In genomic region chr9:16028394-16028911, GRCm38 (mm10) we compare ENCODE assay signal across 9 mouse cellular contexts.
DNase-seq lines count a peak whose midpoint lies in the region; ATAC-seq and TF ChIP-seq lines count a peak whose summit lies in the region.
"Had no signal": no experiment of that assay in that cellular context is flagged by ENCODE, and none has a peak within 500 bp of the region (broad histone marks: within the 10 kb centered on the region; RNA-seq: fewer than 3 reads in every experiment).

No protein-coding gene starts in this region.

- no peak overlapping the region for H3K4me2 ChIP-seq in embryonic facial prominence, embryonic 12.5 days (replicated peaks)
- H3K4me2 ChIP-seq in liver, embryonic 12.5 days: no peak overlapping the region
- no peak overlapping the region for H3K4me2 ChIP-seq in lung, postnatal 0 days (replicated peaks; ENCODE audit: low read depth, low read length)

- intact Hi-C loops in left cerebral cortex, postnatal 4 days (cut with DNase I): loop anchor here (10.0 kb wide), 1 partner anchor 466 kb away; no protein-coding TSS in a partner anchor

- no peaks in the 10 kb centered on the region for H3K36me3 ChIP-seq in embryonic facial prominence, embryonic 12.5 days
- no peaks in the 10 kb centered on the region for H3K36me3 ChIP-seq in embryonic facial prominence, embryonic 10.5 days (replicated peaks)
- no peaks in the 10 kb centered on the region for H3K36me3 ChIP-seq in liver, embryonic 12.5 days
- H3K36me3 ChIP-seq in lung, postnatal 0 days (ENCODE audit: insufficient read depth, low read length): no peaks in the 10 kb centered on the region

- ATAC-seq in embryonic facial prominence, embryonic 12.5 days (ENCODE audit: insufficient number of reproducible peaks, insufficient read depth, low FRiP score, low TSS enrichment): no peak
- no peak for ATAC-seq in liver, embryonic 12.5 days
- ATAC-seq in lung, postnatal 0 days: no peak

- H3K27me3 ChIP-seq in embryonic facial prominence, embryonic 12.5 days: no peaks in the 10 kb centered on the region
- H3K27me3 ChIP-seq in embryonic facial prominence, embryonic 10.5 days (replicated peaks; ENCODE audit: low read depth, poor library complexity, severe bottlenecking): no peaks in the 10 kb centered on the region
- no peaks in the 10 kb centered on the region for H3K27me3 ChIP-seq in liver, embryonic 12.5 days (replicated peaks)
- H3K27me3 ChIP-seq in lung, postnatal 0 days (replicated peaks; ENCODE audit: insufficient read depth, low read length): no peaks in the 10 kb centered on the region

- H3K9me3 ChIP-seq in embryonic facial prominence, embryonic 12.5 days: no peaks in the 10 kb centered on the region
- no peaks in the 10 kb centered on the region for H3K9me3 ChIP-seq in embryonic facial prominence, embryonic 10.5 days
- H3K9me3 ChIP-seq in liver, embryonic 12.5 days (replicated peaks): no peaks in the 10 kb centered on the region
- H3K9me3 ChIP-seq in lung, postnatal 0 days (ENCODE audit: low read length): no peaks in the 10 kb centered on the region

- no peak for DNase-seq in embryonic facial prominence, embryonic 10.5 days (ENCODE audit: low spot score)
- DNase-seq in urinary bladder, postnatal 14 days (ENCODE audit: low spot score): peak; percentile 24
- no peak for DNase-seq in urinary bladder, postnatal 10 days (ENCODE audit: low spot score)
- peak; percentile 27 for DNase-seq in left cerebral cortex, postnatal 4 days
- DNase-seq in spleen, adult 18-20 months: no peak
- no peak for DNase-seq in lung, postnatal 0 days (ENCODE audit: low spot score)
- DNase-seq: adrenal gland, adult 2 months had no signal

- peak overlapping the region; percentile 12; the same call in 1 of the 2 replicates for H3K27ac ChIP-seq in embryonic facial prominence, embryonic 12.5 days
- H3K27ac ChIP-seq in embryonic facial prominence, embryonic 10.5 days (replicated peaks): no peak overlapping the region
- H3K27ac ChIP-seq in liver, embryonic 12.5 days: no peak overlapping the region
- H3K27ac ChIP-seq in lung, postnatal 0 days (ENCODE audit: low read length): no peak overlapping the region

- 0 out of 2 replicates have a peak, but pooled peaks cover 4% of the 10 kb centered on the region for H3K4me1 ChIP-seq in embryonic facial prominence, embryonic 12.5 days
- peaks cover 4% of the 10 kb centered on the region; the same call in 1 of the 2 replicates for H3K4me1 ChIP-seq in embryonic facial prominence, embryonic 10.5 days
- no peaks in the 10 kb centered on the region for H3K4me1 ChIP-seq in liver, embryonic 12.5 days
- H3K4me1 ChIP-seq in lung, postnatal 0 days (ENCODE audit: insufficient read depth, low read depth, low read length): no peaks in the 10 kb centered on the region

- WGBS in embryonic facial prominence, embryonic 12.5 days: 41% methylated on average over 4 of the region's 4 CpGs
- WGBS in embryonic facial prominence, embryonic 10.5 days: 50% methylated on average over 4 of the region's 4 CpGs
- 42% methylated on average over 4 of the region's 4 CpGs for WGBS in liver, embryonic 12.5 days (ENCODE audit: insufficient replicate concordance)
- WGBS in lung, postnatal 0 days: 56% methylated on average over 4 of the region's 4 CpGs

- no peak overlapping the region for H3K4me3 ChIP-seq in embryonic facial prominence, embryonic 12.5 days
- H3K4me3 ChIP-seq in embryonic facial prominence, embryonic 10.5 days: no peak overlapping the region
- no peak overlapping the region for H3K4me3 ChIP-seq in liver, embryonic 12.5 days
- H3K4me3 ChIP-seq in lung, postnatal 0 days (ENCODE audit: low read depth, low read length): no peak overlapping the region

- no peak overlapping the region for H3K9ac ChIP-seq in embryonic facial prominence, embryonic 12.5 days
- no peak overlapping the region for H3K9ac ChIP-seq in liver, embryonic 12.5 days
- H3K9ac ChIP-seq in lung, postnatal 0 days (replicated peaks; ENCODE audit: low read depth): no peak overlapping the region

- no peak for TF ChIP-seq CTCF in lung, postnatal 0 days (IDR thresholded peaks at IDR 0.05)

- no peak for TF ChIP-seq EP300 in lung, postnatal 0 days (IDR thresholded peaks at IDR 0.05)

Comparison
In these comparisons a context has a peak if more than half of its experiments do, and no peak if none do; other contexts are left out.
1. DNase-seq: peak in urinary bladder, postnatal 14 days (single experiment) and left cerebral cortex, postnatal 4 days (single experiment); none in embryonic facial prominence, embryonic 10.5 days (single experiment), urinary bladder, postnatal 10 days (single experiment), spleen, adult 18-20 months (0 of 2) and lung, postnatal 0 days (single experiment).